Mouse (Mus musculus): ENCODE measurements at regions not wholly inside any gene's neighbourhood (a gene's known extent, or its start where the extent isn't known, plus 50 kb on each side); places are given as distances from the start of the nearest gene placed in this dataset.

- Histone ChIP-seq H3K9ac (replicated peaks; ENCODE audit: low read depth) (no peak overlapping the region), H3K27me3 (replicated peaks; ENCODE audit: insufficient read depth, low read length) (no peaks in the 10 kb centered on the region), H3K4me3 (ENCODE audit: low read depth, low read length) (no peak overlapping the region), H3K9me3 (ENCODE audit: low read length) (no peaks in the 10 kb centered on the region), H3K4me2 (replicated peaks; ENCODE audit: low read depth, low read length) (no peak overlapping the region), H3K4me1 (ENCODE audit: insufficient read depth, low read depth, low read length) (peaks cover 4% of the 10 kb centered on the region; the same call in 1 of the 2 replicates), H3K36me3 (ENCODE audit: insufficient read depth, low read length) (no peaks in the 10 kb centered on the region), H3K27ac (ENCODE audit: low read length) (no peak overlapping the region)
- WGBS, result 39% methylated on average over 1 of the region's 1 CpGs
- ATAC-seq (peak; percentile 75), DNase-seq (ENCODE audit: low spot score) (peak; percentile 36)
- TF ChIP-seq EP300 (IDR thresholded peaks at IDR 0.05) (no peak), CTCF (IDR thresholded peaks at IDR 0.05) (no peak)
These were observed 121.1 kb upstream of the Arntl start for GRCm38 (mm10) chr7:113086158-113086557.

- no peak for TF ChIP-seq EP300 (IDR thresholded peaks at IDR 0.05)
- TF ChIP-seq CTCF (IDR thresholded peaks at IDR 0.05), result no peak
- ATAC-seq, result no peak
- Histone ChIP-seq H3K27me3 (replicated peaks; ENCODE audit: insufficient read depth, low read length) (no peaks in the 10 kb centered on the region), H3K9me3 (ENCODE audit: low read length) (no peaks in the 10 kb centered on the region), H3K36me3 (ENCODE audit: insufficient read depth, low read length) (no peaks in the 10 kb centered on the region), H3K4me1 (ENCODE audit: insufficient read depth, low read depth, low read length) (peaks cover 4% of the 10 kb centered on the region; the same call in 1 of the 2 replicates), H3K9ac (replicated peaks; ENCODE audit: low read depth) (no peak overlapping the region), H3K4me3 (ENCODE audit: low read depth, low read length) (no peak overlapping the region), H3K4me2 (replicated peaks; ENCODE audit: low read depth, low read length) (no peak overlapping the region), H3K27ac (ENCODE audit: low read length) (no peak overlapping the region)
- no peak for DNase-seq (ENCODE audit: low spot score)
- WGBS, result 66% methylated on average over 5 of the region's 5 CpGs
These were observed 119.6 kb upstream of the Arntl start for GRCm38 (mm10) chr7:113087646-113088045.

DNA sequence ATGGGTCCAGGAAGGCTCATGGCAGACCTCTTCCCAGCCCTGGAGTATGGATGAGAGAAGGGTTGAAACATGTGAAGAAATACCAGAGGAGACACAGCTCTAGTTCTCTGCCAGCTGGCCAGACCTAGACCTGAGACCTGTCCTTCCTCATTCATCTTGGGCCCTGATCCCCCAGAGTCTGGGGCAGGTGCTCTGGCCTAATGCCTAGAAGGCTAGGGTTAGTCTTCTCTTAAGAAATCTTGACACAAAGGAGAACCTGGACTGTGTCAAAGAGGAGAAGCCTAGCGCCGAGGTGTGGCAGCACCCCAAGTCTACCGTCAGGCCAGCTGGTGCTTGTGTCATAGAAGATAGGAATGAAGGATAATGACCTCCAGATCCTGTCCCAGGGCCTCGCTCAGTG is 118.2 kb upstream of the Arntl start:
- Histone ChIP-seq H3K27me3 (replicated peaks; ENCODE audit: insufficient read depth, low read length) (no peaks in the 10 kb centered on the region), H3K9me3 (ENCODE audit: low read length) (no peaks in the 10 kb centered on the region), H3K4me1 (ENCODE audit: insufficient read depth, low read depth, low read length) (peaks cover 4% of the 10 kb centered on the region; the same call in 1 of the 2 replicates), H3K36me3 (ENCODE audit: insufficient read depth, low read length) (no peaks in the 10 kb centered on the region), H3K27ac (ENCODE audit: low read length) (no peak overlapping the region), H3K4me2 (replicated peaks; ENCODE audit: low read depth, low read length) (no peak overlapping the region), H3K9ac (replicated peaks; ENCODE audit: low read depth) (no peak overlapping the region), H3K4me3 (ENCODE audit: low read depth, low read length) (no peak overlapping the region)
- no peak for DNase-seq (ENCODE audit: low spot score)
- ATAC-seq, result no peak
- TF ChIP-seq CTCF (IDR thresholded peaks at IDR 0.05) (no peak), EP300 (IDR thresholded peaks at IDR 0.05) (no peak)
- 84% methylated on average over 4 of the region's 4 CpGs for WGBS

- Histone ChIP-seq H3K4me2 (replicated peaks; ENCODE audit: low read depth, low read length) (no peak overlapping the region), H3K9me3 (ENCODE audit: low read length) (no peaks in the 10 kb centered on the region), H3K9ac (replicated peaks; ENCODE audit: low read depth) (no peak overlapping the region), H3K27me3 (replicated peaks; ENCODE audit: insufficient read depth, low read length) (no peaks in the 10 kb centered on the region), H3K27ac (ENCODE audit: low read length) (no peak overlapping the region), H3K4me3 (ENCODE audit: low read depth, low read length) (no peak overlapping the region), H3K4me1 (ENCODE audit: insufficient read depth, low read depth, low read length) (no peaks in the 10 kb centered on the region), H3K36me3 (ENCODE audit: insufficient read depth, low read length) (no peaks in the 10 kb centered on the region)
- 56% methylated on average over 5 of the region's 5 CpGs for WGBS
- DNase-seq (ENCODE audit: low spot score) (peak; percentile 15), ATAC-seq (peak; percentile 19; the same call in 1 of the 2 replicates)
- no peak for TF ChIP-seq EP300 (IDR thresholded peaks at IDR 0.05)
- no peak for TF ChIP-seq CTCF (IDR thresholded peaks at IDR 0.05)
These were observed 113.3 kb upstream of the Arntl start for GRCm38 (mm10) chr7:113093931-113094330.

DNA sequence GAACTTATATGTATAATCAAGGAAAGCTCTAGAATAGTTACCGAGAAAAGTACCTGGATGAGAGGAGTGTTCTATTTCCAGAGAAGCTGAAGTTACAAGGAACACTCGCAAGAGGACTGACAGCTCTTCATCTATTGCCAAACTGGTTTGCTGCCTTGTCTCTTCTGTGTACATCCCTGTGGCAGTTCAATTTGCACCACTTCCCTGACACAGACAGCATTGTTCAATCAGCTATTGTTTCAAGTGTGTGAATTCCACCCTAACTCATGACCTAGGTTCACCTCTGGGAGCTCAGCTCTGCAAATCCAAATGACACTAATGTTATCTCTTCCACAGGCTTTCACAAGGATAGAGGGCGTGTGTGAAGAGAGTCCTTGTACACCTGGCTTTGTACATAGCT is 112.2 kb upstream of the Arntl start:
- ATAC-seq, result no peak
- no peaks in the 10 kb centered on the region for H3K9me3 ChIP-seq (ENCODE audit: low read length)
- no peaks in the 10 kb centered on the region for H3K27me3 ChIP-seq (replicated peaks; ENCODE audit: insufficient read depth, low read length)
- no peaks in the 10 kb centered on the region for H3K4me1 ChIP-seq (ENCODE audit: insufficient read depth, low read depth, low read length)
- H3K4me2 ChIP-seq (replicated peaks; ENCODE audit: low read depth, low read length), result no peak overlapping the region
- no peak overlapping the region for H3K9ac ChIP-seq (replicated peaks; ENCODE audit: low read depth)
- H3K4me3 ChIP-seq (ENCODE audit: low read depth, low read length), result no peak overlapping the region
- TF ChIP-seq CTCF (IDR thresholded peaks at IDR 0.05) (no peak), EP300 (IDR thresholded peaks at IDR 0.05) (no peak)
- no peaks in the 10 kb centered on the region for H3K36me3 ChIP-seq (ENCODE audit: insufficient read depth, low read length)
- 73% methylated on average over 3 of the region's 3 CpGs for WGBS
- no peak for DNase-seq (ENCODE audit: low spot score)
- no peak overlapping the region for H3K27ac ChIP-seq (ENCODE audit: low read length)

- TF ChIP-seq CTCF (IDR thresholded peaks at IDR 0.05) (no peak), EP300 (IDR thresholded peaks at IDR 0.05) (no peak)
- no peaks in the 10 kb centered on the region for H3K9me3 ChIP-seq (ENCODE audit: low read length)
- WGBS, result 86% methylated on average over 7 of the region's 7 CpGs
- no peak overlapping the region for H3K9ac ChIP-seq (replicated peaks; ENCODE audit: low read depth)
- ATAC-seq (no peak), DNase-seq (ENCODE audit: low spot score) (no peak)
- H3K4me2 ChIP-seq (replicated peaks; ENCODE audit: low read depth, low read length), result no peak overlapping the region
- no peaks in the 10 kb centered on the region for H3K4me1 ChIP-seq (ENCODE audit: insufficient read depth, low read depth, low read length)
- H3K4me3 ChIP-seq (ENCODE audit: low read depth, low read length), result no peak overlapping the region
- H3K36me3 ChIP-seq (ENCODE audit: insufficient read depth, low read length), result no peaks in the 10 kb centered on the region
- H3K27me3 ChIP-seq (replicated peaks; ENCODE audit: insufficient read depth, low read length), result no peaks in the 10 kb centered on the region
- H3K27ac ChIP-seq (ENCODE audit: low read length), result no peak overlapping the region
These were observed 103.0 kb upstream of the Arntl start for GRCm38 (mm10) chr7:113104265-113104664.

GRCm38 (mm10) chr7:113105359-113105758 is 101.9 kb upstream of the Arntl start:
- WGBS, result 39% methylated on average over 1 of the region's 1 CpGs
- DNase-seq (ENCODE audit: low spot score) (no peak), ATAC-seq (no peak)
- H3K4me1 ChIP-seq (ENCODE audit: insufficient read depth, low read depth, low read length), result no peaks in the 10 kb centered on the region
- H3K27me3 ChIP-seq (replicated peaks; ENCODE audit: insufficient read depth, low read length), result no peaks in the 10 kb centered on the region
- no peak for TF ChIP-seq CTCF (IDR thresholded peaks at IDR 0.05)
- no peak for TF ChIP-seq EP300 (IDR thresholded peaks at IDR 0.05)
- H3K4me2 ChIP-seq (replicated peaks; ENCODE audit: low read depth, low read length), result no peak overlapping the region
- H3K4me3 ChIP-seq (ENCODE audit: low read depth, low read length), result no peak overlapping the region
- H3K27ac ChIP-seq (ENCODE audit: low read length), result no peak overlapping the region
- H3K9ac ChIP-seq (replicated peaks; ENCODE audit: low read depth), result no peak overlapping the region
- H3K9me3 ChIP-seq (ENCODE audit: low read length), result no peaks in the 10 kb centered on the region
- H3K36me3 ChIP-seq (ENCODE audit: insufficient read depth, low read length), result no peaks in the 10 kb centered on the region

Measured in lung, postnatal 0 days (tissue).